Mouse (Mus musculus) NIH3T3 (cell line): ENCODE data around the gene Mcmbp.
A peak's percentile ranks its signal among the peaks of the same experiment; 100 is the strongest.

ENCODE experiments used
- DNase-seq: peaks from one replicate; pipeline ENCODE4 v3.0.0-alpha.2; 2012; ENCODE audit warnings: low read depth

Mcmbp gene

DNA sequence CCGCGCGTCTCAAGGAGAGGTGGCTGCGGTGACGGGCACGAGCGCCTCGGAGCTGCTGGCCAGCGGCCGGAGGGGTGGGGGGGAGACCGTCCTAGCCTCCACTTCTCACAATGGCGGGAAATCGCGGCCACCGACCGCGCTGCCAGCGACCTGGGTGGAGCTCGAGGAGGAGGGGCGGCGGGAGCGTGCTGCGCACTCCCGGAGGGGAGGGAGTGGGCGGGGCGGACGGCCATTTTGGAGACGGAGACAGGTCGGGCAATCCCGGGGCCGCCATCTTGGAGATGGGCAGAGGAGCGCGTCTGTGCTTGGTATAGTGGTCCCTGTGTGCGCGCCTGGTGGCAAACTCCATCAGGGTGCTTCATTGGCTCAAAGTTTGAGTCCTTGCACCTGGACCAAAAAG, at the start of gene Mcmbp:
Gene Mcmbp (minus strand): TSS at position 162 of the 400 bp plus-strand sequence.
- peak; percentile 96 for DNase-seq

DNA sequence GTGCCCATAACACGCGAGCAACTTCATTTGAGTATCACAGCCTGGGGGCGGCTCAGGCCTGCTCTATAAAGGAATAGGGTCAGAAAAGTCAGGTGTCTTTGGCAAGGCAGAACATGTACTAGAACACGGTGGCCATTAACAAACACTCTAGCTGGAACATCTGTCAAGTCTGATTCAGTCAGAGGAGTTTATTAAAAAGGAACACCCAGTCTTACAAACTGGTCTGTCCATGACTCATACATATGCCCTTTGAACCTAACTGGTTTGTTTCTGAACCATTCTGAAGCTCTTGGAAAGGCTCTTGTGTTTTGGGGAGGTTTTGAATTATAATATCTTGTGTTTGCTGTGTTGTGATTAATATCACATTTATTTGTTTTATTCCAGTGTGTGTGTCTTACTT, 49.8 kb upstream of the Mcmbp start:
- peak; percentile 67 for DNase-seq

DNA sequence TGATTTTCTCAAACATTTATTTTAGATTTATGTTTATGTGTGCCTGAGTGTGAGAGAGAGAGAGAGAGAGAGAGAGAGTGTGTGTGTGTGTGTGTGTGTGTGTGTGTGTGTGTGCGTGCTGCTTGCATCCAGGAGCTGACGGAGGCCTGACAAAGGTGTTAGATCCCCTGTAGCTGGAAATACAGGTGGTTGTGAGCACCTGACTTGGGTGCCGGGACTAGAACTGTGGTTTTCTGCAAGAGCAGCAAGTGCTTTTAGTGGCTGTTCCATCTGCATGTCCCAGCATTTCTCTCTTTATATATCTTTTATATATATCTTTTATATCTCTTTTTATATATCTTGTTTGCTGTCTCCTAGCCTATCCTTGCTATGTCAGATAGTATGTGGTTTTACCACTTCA, 41.6 kb upstream of the Mcmbp start:
- DNase-seq: no peak

- peak; percentile 87 for DNase-seq
Observed at GRCm38 (mm10) chr7:128779305-128779704, 39.0 kb upstream of the Mcmbp start.

- DNase-seq: peak; percentile 9
Observed at GRCm38 (mm10) chr7:128777201-128777600, 36.9 kb upstream of the Mcmbp start.

- no peak for DNase-seq
Observed at GRCm38 (mm10) chr7:128766696-128767095, 26.4 kb upstream of the Mcmbp start.

- no peak for DNase-seq
Observed at GRCm38 (mm10) chr7:128758948-128759347, 18.7 kb upstream of the Mcmbp start.

DNA sequence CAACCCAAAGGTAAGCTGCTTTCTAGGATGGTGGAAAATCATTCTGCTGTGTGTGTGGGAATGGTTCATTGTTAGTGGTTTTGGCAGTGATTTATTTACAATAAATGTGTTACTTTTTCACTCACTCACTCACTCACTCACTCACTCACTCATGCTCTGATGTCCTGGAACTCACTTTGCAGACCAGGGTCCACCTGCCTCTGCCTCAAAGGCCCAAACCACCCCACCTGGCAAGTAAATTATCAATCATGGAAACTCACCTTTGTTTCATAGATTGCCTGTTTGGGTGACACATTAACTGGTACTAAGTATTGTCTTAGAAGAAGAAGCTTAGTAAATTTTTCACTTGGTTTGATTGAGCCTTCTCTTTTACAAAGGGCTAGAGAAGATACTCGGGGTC, 15.1 kb upstream of the Mcmbp start:
- DNase-seq: no peak

- no peak for DNase-seq
Observed at GRCm38 (mm10) chr7:128752012-128752411, 11.7 kb upstream of the Mcmbp start.

- no peak for DNase-seq
Observed at GRCm38 (mm10) chr7:128750296-128750695, 10.0 kb upstream of the Mcmbp start.

GRCm38 (mm10) chr7:128748758-128749157, 8.5 kb upstream of the Mcmbp start:
- DNase-seq: no peak

DNA sequence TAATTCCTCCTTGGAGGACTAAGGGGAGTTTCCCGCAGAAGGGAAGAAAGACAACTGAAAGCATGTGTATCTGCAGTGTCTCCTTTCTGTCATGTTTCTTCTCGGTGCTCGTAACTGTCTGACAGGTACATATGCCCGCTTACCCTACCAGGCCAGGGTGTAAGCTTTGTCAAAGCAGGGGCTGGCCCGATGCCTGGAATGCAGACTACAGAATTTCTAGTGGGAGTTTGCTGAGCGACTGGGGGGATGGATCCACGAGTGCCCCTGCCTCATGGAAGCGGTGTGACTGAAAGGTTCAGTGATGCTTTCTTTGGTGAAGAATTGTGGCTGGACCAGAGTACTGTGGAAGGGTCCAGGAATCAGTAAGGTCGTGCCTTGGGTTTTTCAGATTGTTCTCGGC, 5.9 kb upstream of the Mcmbp start:
- no peak for DNase-seq

DNA sequence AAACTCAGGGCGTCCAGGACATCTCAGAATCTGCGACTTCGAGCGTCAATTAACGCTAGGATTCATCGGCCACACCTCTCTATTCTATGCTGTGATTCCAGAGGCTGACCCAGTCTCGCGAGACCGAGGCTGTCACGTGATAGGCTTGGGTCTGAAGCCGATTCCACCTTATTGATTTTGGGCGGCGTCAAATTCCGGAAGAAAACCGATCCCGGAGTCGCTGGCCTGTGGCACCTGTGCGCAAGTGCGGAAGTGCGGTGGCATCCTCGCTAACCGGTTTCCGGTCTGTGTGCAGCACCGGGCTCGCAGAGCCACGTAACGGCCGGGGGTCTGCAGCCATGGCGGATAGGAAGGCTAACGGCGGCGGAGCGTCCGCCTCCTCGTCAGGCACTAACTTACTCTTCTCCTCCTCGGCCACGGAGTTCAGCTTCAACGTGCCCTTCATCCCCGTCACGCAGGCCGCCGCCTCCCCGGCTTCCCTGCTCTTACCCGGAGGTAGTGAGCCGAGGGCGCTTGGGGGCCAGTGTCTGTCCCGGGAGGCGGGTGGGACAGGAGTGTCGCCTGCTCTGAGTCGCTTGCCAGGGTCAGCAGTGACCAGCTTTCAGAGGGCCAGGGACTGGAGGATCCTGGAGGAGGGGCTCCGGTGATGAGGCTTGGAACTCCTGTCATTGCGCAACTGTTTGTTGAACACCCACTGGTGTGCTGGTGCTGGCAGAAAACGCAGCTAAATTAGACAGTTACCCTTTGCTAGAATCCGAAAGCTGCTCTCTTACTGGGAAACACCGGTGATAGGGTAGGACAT, 4.6 kb upstream of the Mcmbp start, which contains the start of gene Sec23ip:
Gene Sec23ip (plus strand): TSS at position 260 of the 802 bp plus-strand sequence.
- peak; percentile 98 for DNase-seq

- DNase-seq: peak; percentile 60
Observed at GRCm38 (mm10) chr7:128743898-128744297, 3.6 kb upstream of the Mcmbp start.

- peak; percentile 56 for DNase-seq
Observed at GRCm38 (mm10) chr7:128739462-128740277, 625 bp downstream of the Mcmbp start.

- no peak for DNase-seq
Observed at GRCm38 (mm10) chr7:128739116-128739461, 1.2 kb downstream of the Mcmbp start.

GRCm38 (mm10) chr7:128738041-128738440, 2.3 kb downstream of the Mcmbp start:
- DNase-seq: no peak

- no peak for DNase-seq
Observed at GRCm38 (mm10) chr7:128731585-128731984, 8.7 kb downstream of the Mcmbp start.

DNA sequence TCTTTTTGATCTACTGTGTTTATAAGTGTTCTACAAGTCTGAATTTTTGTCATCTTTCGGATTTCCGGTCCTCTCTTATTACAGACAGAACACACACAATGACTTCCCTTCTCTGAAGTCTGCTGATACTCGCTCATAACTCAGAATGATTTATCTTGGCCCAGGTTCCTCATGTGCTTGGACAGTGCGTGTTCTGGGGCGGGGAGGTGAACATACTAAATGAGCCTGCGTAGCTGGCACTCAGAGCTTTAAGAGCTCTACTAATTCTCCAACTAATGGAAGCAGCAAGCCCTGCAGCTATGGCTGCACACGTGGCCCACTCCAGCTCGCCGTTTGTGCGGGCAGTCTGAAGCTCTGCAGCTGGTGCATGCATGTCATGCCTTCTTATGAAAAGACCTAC, 11.6 kb downstream of the Mcmbp start:
- DNase-seq: peak; percentile 5

DNA sequence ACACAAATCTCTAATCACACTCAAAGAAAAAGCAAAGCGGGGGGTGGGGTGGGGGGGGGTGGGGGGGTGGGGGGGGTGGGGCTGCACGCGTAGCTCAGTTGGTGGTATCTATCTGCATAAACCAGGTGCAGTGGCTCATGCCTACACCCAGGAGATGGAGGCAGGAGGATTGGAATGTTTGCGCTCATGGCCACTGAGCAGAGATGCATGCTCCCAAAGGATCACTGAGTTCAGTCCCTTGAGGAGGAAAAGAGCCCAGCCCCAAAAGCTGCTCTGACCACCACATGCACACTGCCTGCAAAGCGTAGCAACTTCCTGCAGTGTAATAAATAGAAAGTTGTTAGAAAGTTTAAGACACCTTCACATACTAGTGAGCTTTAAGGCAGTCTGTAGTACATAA, 12.6 kb downstream of the Mcmbp start:
- DNase-seq: no peak

DNA sequence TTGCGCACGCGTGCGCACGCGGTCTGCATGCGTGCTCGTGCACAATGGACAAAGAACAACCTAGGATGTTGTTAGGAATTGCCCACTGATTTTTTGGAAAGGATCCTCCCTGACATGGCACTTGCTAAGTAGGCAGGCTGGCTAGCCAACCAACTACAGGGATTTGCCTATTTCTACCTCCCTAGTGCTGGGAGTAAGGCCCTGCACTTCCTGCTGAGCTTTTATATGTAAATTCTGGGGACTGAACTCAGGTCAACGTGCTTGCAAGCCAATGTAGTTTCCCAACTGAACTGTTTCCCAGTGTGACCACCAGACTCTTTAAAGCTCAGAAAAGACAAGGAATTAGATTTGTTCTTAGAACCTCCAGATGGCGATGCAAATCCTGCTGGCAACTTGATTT, 13.3 kb downstream of the Mcmbp start:
- DNase-seq: no peak

DNA sequence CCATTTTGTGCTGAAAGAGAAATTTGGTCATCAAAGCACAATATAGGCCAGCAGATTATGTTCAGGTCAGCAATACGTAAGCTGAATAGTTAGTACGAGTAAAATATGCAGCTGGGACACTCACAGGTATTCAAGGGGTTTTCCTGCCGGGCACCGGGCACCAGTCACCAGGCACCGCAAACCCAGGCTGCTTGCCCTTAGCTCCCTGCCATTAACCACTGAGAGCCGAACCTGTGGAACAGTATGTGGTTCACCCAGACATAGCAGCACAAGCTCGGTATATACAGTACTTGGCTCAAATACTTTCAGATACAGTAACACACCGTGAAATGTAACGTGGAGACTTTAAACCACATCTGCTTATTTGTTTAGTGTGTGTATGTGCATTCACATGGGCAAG, 15.1 kb downstream of the Mcmbp start:
- no peak for DNase-seq

DNA sequence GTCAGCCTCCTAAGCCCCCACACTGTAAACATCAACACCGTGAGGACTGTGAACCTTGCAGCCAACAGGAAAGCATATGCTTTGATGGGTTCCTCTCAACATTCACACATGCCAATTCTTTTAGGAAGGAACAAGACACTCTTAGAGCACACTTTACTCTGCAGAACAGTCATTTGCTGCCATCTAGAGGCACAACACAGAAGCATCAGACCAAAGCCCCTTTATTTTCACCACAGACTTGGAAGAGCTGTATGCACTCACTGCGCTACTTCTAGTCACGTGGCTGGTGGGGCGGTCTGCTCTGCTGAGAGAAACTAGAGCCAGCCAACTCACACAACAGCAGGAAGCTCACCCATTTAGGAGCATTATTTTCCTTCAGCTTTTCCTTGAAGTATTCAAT, 15.5 kb downstream of the Mcmbp start:
- DNase-seq: peak; percentile 70
